ENCODE assay signal across 15 mouse cellular contexts in the genomic region with DNA sequence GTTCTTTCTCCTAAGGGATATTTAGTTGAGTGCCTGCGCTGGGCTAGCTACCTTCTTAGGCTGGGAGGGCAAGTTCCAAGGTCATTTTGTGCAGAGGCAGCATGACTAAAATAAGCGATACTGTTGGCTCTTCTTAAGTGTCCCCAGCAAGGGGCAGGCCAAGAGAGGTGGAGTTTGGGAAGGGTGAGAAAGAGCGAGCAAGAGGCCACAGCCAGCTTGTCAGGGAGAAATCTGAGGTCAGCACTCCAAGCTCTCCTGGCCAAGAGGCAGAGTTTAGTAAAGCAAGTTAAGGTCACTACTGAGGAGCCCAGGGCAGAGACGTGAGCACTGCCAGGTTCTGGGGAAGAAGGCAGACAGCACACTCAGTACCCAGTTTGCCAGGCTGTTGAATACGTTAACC. TPM values are rescaled to one million over a fixed set of nuclear protein-coding genes. Genes with fewer than 3 reads are reported as not detected.
A peak's percentile ranks its signal among the peaks of the same experiment; 100 is the strongest.
DNase-seq lines count a peak whose midpoint lies in the region; ATAC-seq lines count a peak whose summit lies in the region.
"Had no signal": no experiment of that assay in that cellular context is flagged by ENCODE, and none has a peak within 500 bp of the region (broad histone marks: within the 10 kb centered on the region; RNA-seq: fewer than 3 reads in every experiment).

No protein-coding gene starts in this region.

- no peak overlapping the region for H3K9ac ChIP-seq in forebrain, embryonic 14.5 days (ENCODE audit: low read length)
- H3K9ac ChIP-seq: hindbrain, embryonic 13.5 days; limb, embryonic 15.5 days had no signal

- H3K27ac ChIP-seq in forebrain, embryonic 14.5 days (ENCODE audit: low read depth, low read length): no peak overlapping the region
- H3K27ac ChIP-seq: hindbrain, embryonic 13.5 days; kidney, postnatal 0 days; limb, embryonic 15.5 days had no signal

- no peak overlapping the region for H3K4me2 ChIP-seq in forebrain, embryonic 14.5 days (ENCODE audit: low read length)
- H3K4me2 ChIP-seq: hindbrain, embryonic 13.5 days; limb, embryonic 15.5 days; midbrain, embryonic 11.5 days had no signal

- H3K4me1 ChIP-seq in forebrain, embryonic 14.5 days (ENCODE audit: control insufficient read depth, insufficient read depth, low read length): no peaks in the 10 kb centered on the region
- H3K4me1 ChIP-seq: hindbrain, embryonic 13.5 days; limb, embryonic 15.5 days had no signal

- H3K9me3 ChIP-seq in forebrain, embryonic 14.5 days (replicated peaks; ENCODE audit: control insufficient read depth, low read length): 0 out of 2 replicates have a peak, but pooled peaks cover 3% of the 10 kb centered on the region
- H3K9me3 ChIP-seq: limb, embryonic 15.5 days had no signal

- intact Hi-C loops in heart, postnatal 10 days (cut with DNase I): no loop called here

- 82% methylated on average over 5 of the region's 5 CpGs for WGBS in forebrain, embryonic 14.5 days

- DNase-seq in adrenal gland, adult (ENCODE audit: inconsistent age in 2 of 2, low spot score in 1 of 2): peak; percentile 11 to 70
- no peak for DNase-seq in adrenal gland, postnatal 4 days (ENCODE audit: low spot score in 2 of 2)
- peak; percentile 56 for DNase-seq in adrenal gland, postnatal 14 days
- peak; percentile 48 to 72 for DNase-seq in heart, adult 18-20 months
- peak; percentile 50 to 59 for DNase-seq in heart, postnatal 10 days
- no peak for DNase-seq in cerebellum, adult 8-10 months
- DNase-seq in forebrain, embryonic 14.5 days (ENCODE audit: low spot score): no peak
- DNase-seq: cerebellum, adult 2 months; layer of hippocampus, postnatal 36 days; spleen, adult 18-20 months had no signal

- H3K27me3 ChIP-seq in forebrain, embryonic 14.5 days (replicated peaks; ENCODE audit: control insufficient read depth, insufficient read depth, low read length): no peaks in the 10 kb centered on the region
- H3K27me3 ChIP-seq: hindbrain, embryonic 13.5 days; limb, embryonic 15.5 days had no signal

- ATAC-seq in forebrain, embryonic 14.5 days: no peak
- no peak for ATAC-seq in frontal cortex, adult (ENCODE audit: low TSS enrichment)

- H3K4me3 ChIP-seq in forebrain, embryonic 14.5 days (ENCODE audit: low read depth, low read length): no peak overlapping the region
- H3K4me3 ChIP-seq: hindbrain, embryonic 13.5 days; limb, embryonic 15.5 days had no signal

- no peaks in the 10 kb centered on the region for H3K36me3 ChIP-seq in forebrain, embryonic 14.5 days (ENCODE audit: control insufficient read depth, insufficient read depth, low read length)
- H3K36me3 ChIP-seq: hindbrain, embryonic 13.5 days; limb, embryonic 15.5 days had no signal

RNA-seq across cellular contexts. Expression of a gene that starts 41.7 kb away (rescaled TPM):
- total RNA-seq in adrenal gland, postnatal 4 days (2021): 10 to 100 TPM; 38.1 to 47.9 TPM
- 25.1 and 26.0 TPM in 2 replicates for total RNA-seq in adrenal gland, postnatal 14 days (2021)
- 10 to 100 TPM; 26.1 to 32.4 TPM for total RNA-seq in heart, adult 18-20 months (2021)
- 10 to 100 TPM; 40.8 to 41.0 TPM for total RNA-seq in heart, postnatal 10 days (2021)
- polyA plus RNA-seq in forebrain, embryonic 14.5 days (2014; fragmentation: Nextera tagmentation; extraction: Ambion mirVana): 9.2 and 10.6 TPM in 2 replicates

Comparison
In these comparisons a context has a peak if more than half of its experiments do, and no peak if none do; other contexts are left out.
1. DNase-seq: peak in adrenal gland, adult (2 of 2), adrenal gland, postnatal 14 days (single experiment), heart, adult 18-20 months (2 of 2) and heart, postnatal 10 days (2 of 2); none in adrenal gland, postnatal 4 days (0 of 2), cerebellum, adult 8-10 months (single experiment) and forebrain, embryonic 14.5 days (single experiment).